Mouse (Mus musculus) thymus, postnatal 0 days (tissue): ENCODE data around the gene Rsad1. TPM values are rescaled to one million over a fixed set of nuclear protein-coding genes. Genes with fewer than 3 reads are reported as not detected.

Source experiments
- DNase-seq: peaks from one replicate; pipeline ENCODE4 v3.0.0-alpha.2; 2015; ENCODE audit warnings: low spot score
- polyA plus RNA-seq: library from polyadenylated mRNA; unstranded; fragments of >200 nt; fragmentation: Nextera tagmentation; extraction: Ambion mirVana; gene quantifications from 2 replicates; pipeline ENCODE4 v1.2.1, GENCODE M21; 2015

Rsad1 gene
- 2.4 and 3.2 TPM in 2 replicates for polyA plus RNA-seq

- peak; percentile 91 for DNase-seq
These were observed at the start of gene Rsad1 for GRCm38 (mm10) chr11:94548888-94549690. Gene Rsad1 (minus strand): TSS chr11:94549255.

GRCm38 (mm10) chr11:94598437-94599120 is 49.5 kb upstream of the Rsad1 start:
- no peak for DNase-seq

GRCm38 (mm10) chr11:94597319-94597718 is 48.3 kb upstream of the Rsad1 start:
- DNase-seq, result no peak

GRCm38 (mm10) chr11:94596311-94596852 is 47.3 kb upstream of the Rsad1 start:
- peak; percentile 30 for DNase-seq

- no peak for DNase-seq
These were observed 38.5 kb upstream of the Rsad1 start for GRCm38 (mm10) chr11:94587511-94587910.

GRCm38 (mm10) chr11:94585091-94585490 is 36.0 kb upstream of the Rsad1 start:
- DNase-seq, result no peak

GRCm38 (mm10) chr11:94580111-94580740 is 31.2 kb upstream of the Rsad1 start:
- DNase-seq, result no peak

GRCm38 (mm10) chr11:94576361-94576760 is 27.3 kb upstream of the Rsad1 start:
- DNase-seq, result no peak

- no peak for DNase-seq
These were observed 26.0 kb upstream of the Rsad1 start for GRCm38 (mm10) chr11:94575036-94575435.

- DNase-seq, result no peak
These were observed 25.5 kb upstream of the Rsad1 start for GRCm38 (mm10) chr11:94574560-94574959.

GRCm38 (mm10) chr11:94571850-94572249 is 22.8 kb upstream of the Rsad1 start:
- no peak for DNase-seq

GRCm38 (mm10) chr11:94570612-94571011 is 21.6 kb upstream of the Rsad1 start:
- peak; percentile 82 for DNase-seq

- no peak for DNase-seq
These were observed 18.3 kb upstream of the Rsad1 start for GRCm38 (mm10) chr11:94567326-94567725.

- DNase-seq, result no peak
These were observed 17.5 kb upstream of the Rsad1 start for GRCm38 (mm10) chr11:94566534-94566933.

GRCm38 (mm10) chr11:94565151-94565479 is 16.1 kb upstream of the Rsad1 start:
- DNase-seq, result peak; percentile 15

- peak; percentile 39 for DNase-seq
These were observed 15.5 kb upstream of the Rsad1 start, which contains the start of gene Chad for GRCm38 (mm10) chr11:94564437-94565150. Gene Chad (plus strand): TSS chr11:94565047.

GRCm38 (mm10) chr11:94563821-94564220 is 14.8 kb upstream of the Rsad1 start:
- no peak for DNase-seq

GRCm38 (mm10) chr11:94563383-94563782 is 14.3 kb upstream of the Rsad1 start:
- DNase-seq, result no peak

GRCm38 (mm10) chr11:94558226-94558625 is 9.2 kb upstream of the Rsad1 start:
- DNase-seq, result no peak

GRCm38 (mm10) chr11:94550442-94550744 is 1.3 kb upstream of the Rsad1 start:
- DNase-seq, result no peak

GRCm38 (mm10) chr11:94549691-94550441 is 811 bp upstream of the Rsad1 start:
- DNase-seq, result no peak
